Mouse (Mus musculus): Measurements from ENCODE around the gene Ltbr.
A peak's percentile ranks its signal among the peaks of the same experiment; 100 is the strongest.
"Not testable (repeated sequence)": the region's sequence is repeated elsewhere in the genome, so short reads cannot be mapped to it uniquely, and the experiment has no call there.

Ltbr gene

DNA sequence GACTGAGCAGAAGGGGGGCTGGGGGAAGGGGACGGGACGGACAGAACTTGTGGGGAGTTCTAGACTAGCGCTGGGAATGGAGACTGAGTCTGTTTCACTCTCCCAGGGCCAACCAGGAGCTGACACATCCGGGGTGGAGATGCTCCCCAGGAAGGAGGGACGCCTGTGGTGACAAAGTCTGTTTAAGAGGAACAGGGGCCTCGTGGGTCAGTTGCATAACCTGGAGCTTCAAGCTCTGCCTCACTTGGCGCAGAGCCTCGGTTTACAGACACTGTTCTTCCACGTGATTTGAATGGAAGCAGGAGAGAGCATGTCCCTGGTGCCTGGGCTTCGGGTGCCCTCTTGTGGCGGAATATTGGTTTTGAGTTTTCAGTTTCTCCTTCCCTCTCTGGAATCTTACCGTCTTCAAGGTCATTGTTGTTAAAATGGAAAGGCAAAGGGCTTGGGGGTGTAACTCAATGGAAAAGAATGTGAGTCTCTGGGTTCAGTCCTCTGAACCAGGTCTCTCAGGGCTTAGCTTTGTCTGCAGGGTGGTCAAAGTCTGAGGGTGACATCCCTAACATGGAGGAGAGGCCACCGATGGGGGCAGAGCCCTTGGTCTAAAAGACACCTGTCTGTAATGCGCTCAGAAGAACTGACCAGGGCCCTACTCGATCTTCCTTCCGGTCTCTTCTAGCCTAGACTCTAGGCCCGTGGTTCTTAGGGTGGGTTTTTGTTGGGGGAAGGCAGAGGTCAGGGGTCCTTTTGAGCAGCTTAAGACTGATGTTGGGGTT, 42.0 kb downstream of the Ltbr start:
- peak; percentile 95 for DNase-seq (ENCODE audit: low spot score)

- no peak for DNase-seq (ENCODE audit: low spot score)
These were observed 44.9 kb downstream of the Ltbr start for GRCm38 (mm10) chr6:125268799-125269198.

- DNase-seq (ENCODE audit: low spot score), result no peak
These were observed 46.2 kb downstream of the Ltbr start for GRCm38 (mm10) chr6:125267469-125267868.

DNA sequence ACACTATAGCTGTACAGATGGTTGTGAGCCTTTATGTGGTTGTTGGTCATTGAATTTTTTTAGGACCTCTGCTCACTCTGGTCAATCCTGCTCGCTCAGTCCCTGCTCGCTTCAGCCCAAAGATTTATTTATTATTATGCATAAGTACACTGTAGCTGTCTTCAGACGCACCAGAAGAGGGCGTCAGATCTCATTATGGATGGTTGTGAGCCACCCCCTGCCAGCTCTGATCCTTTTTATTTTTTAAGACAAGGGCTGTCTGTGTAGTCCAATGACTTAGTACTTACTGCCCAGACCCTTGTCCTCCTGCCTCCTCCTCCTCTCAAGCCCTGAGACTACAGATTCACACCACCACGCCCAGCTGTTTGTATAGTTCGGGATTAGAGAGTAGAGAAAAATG, 47.1 kb downstream of the Ltbr start:
- not testable (repeated sequence) for DNase-seq (ENCODE audit: low spot score)

GRCm38 (mm10) chr6:125266091-125266490, 47.6 kb downstream of the Ltbr start:
- no peak for DNase-seq (ENCODE audit: low spot score)

GRCm38 (mm10) chr6:125265239-125265638, 48.4 kb downstream of the Ltbr start:
- DNase-seq (ENCODE audit: low spot score), result no peak

GRCm38 (mm10) chr6:125264219-125264618, 49.5 kb downstream of the Ltbr start:
- no peak for DNase-seq (ENCODE audit: low spot score)

DNA sequence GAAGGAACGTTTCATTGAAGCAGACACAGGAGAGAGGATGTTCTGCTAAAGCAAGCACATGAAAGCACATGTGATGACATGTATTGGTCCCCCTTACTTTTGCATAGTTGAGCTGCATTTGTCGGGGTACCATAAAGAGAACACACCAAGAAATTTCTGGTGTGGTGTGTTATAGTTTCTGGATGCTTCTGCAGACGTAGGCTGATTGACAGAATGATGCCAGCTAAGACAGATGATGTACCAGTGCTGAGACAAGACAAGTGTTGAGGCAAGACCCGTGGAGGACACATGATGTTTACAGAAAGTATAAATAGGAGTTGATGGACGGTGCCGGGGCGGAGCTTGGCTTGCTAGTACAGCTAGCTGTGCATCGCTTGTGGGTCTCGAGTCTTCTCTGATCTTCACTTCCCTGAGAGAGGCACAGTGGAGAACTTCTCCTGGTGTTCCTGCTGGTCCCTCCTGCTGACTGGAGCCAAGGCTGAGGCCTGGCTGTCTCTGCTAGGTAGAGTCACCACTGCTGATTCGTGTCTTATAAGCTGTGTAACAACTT, 53.6 kb downstream of the Ltbr start:
- DNase-seq (ENCODE audit: low spot score), result no peak

Measured in retina, embryonic 14.5 days (tissue).